Mouse (Mus musculus) Patski (cell line): ENCODE results near the gene Slc1a4. TPM values are rescaled to one million over a fixed set of nuclear protein-coding genes. Genes with fewer than 3 reads are reported as not detected.

Source experiments
- ATAC-seq: fragments of 100-300 bp; one replicate; pipeline ENCODE4 v1.8.0; 2021
- CTCF ChIA-PET: fragments of 350-600 bp; sonication (Branson Sonifier 250); formaldehyde crosslinking; loops from one replicate; lab custom pipeline; 2022; ENCODE audit warnings: inconsistent platforms; lab: Charles Lee
- POLR2A ChIA-PET: fragments of 350-600 bp; sonication (Branson Sonifier 250); formaldehyde crosslinking; loops from one replicate; lab custom pipeline; 2022; ENCODE audit warnings: antibody characterized with exemption, inconsistent platforms; lab: Charles Lee
- DNase-seq: peaks from one replicate; pipeline ENCODE4 v3.0.0-alpha.2; 2011; ENCODE audit warnings: low read depth, low spot score
- H3K27me3 ChIP-seq: fragments of 371-371 bp; one replicate; pipeline ENCODE4 v1.5.1; 2021
- CTCF ChIP-seq: fragments of 100-300 bp; IDR thresholded peaks from one replicate; pipeline ENCODE4 v1.5.1; 2021
- in situ Hi-C: fragments of 300-500 bp; cut with MboI; formaldehyde crosslinking; loops from 3 replicates; pipeline ENCODE4 v1.11.1; 2018; ENCODE audit warnings: low pct_unique_long_range_greater_than_20kb, mixed read lengths
- polyA plus RNA-seq: library from polyadenylated mRNA; unstranded; gene quantifications from one replicate; pipeline ENCODE4 v1.2.3, GENCODE M21; 2021

Slc1a4 gene
- polyA plus RNA-seq: 20.2 TPM

DNA sequence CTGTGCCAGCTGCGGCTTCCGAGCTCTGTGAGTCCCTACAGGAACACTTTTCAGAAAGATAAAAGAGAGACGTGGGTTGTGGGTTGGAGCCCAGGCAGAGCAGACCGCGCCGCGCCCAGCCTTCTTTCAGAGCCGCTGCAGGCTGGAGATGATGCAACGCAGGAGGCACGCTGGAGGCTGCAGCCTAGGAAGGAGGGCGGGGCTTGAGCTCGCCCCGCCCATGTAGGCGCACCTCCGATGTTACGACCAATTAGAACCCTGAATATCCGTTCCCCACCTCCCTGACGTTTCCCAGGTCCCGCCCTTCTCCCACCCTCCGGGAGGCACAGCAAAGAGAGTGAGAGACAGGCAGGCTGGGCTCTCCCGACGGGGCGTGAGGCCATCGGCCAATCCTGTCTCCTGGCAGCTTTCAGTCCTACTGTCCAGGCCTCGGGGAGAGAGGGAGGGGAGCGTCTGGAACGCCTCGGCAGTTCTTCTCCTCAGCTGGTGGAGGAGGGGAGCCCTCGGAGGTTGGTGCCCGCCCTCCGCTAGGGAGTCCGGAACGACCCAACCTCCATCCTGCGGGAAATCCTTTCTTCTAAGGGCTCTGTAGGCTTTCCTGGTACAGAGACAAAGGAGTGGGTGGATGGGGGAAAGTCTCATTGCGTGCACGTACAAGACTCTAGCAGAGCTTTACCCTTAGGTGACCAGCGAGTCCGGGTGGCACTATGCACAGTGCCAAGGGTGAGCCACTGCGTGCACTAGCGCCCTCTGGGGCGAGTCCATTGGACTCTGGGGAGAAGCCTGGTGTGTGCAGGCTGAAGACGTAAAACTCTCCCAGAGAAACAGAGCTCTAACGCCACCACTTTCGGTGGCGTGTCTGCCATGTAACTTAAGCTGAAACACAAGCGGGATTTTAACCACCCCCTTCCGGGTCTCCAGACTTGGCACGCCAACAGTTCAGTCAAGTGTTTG is at the start of gene Slc1a4:
Gene Slc1a4 (minus strand): TSS at position 153 of the 954 bp plus-strand sequence.
- no peaks in the 10 kb centered on the region for H3K27me3 ChIP-seq
- in situ Hi-C loops: no loop called here
- CTCF ChIA-PET: interaction anchor here (0.7 to 2.6 kb wide), 26 partner anchors 10 to 509 kb away, joined by 3 to 31 read pairs (median 6); partner anchors contain the start of gene Cep68
- peak; percentile 96 for ATAC-seq
- TF ChIP-seq CTCF: peak; percentile 95
- DNase-seq: peak; percentile 97
- POLR2A ChIA-PET: interaction anchor here (0.6 to 2.0 kb wide), 9 partner anchors 9 to 142 kb away, joined by 3 to 7 read pairs (median 4); no protein-coding TSS in a partner anchor

- TF ChIP-seq CTCF: no peak
- CTCF ChIA-PET: no interaction called here
- ATAC-seq (no peak), DNase-seq (no peak)
- in situ Hi-C loops: no loop called here
- POLR2A ChIA-PET: no interaction called here
- no peaks in the 10 kb centered on the region for H3K27me3 ChIP-seq
Observed at GRCm38 (mm10) chr11:20380106-20380505, 47.6 kb upstream of the Slc1a4 start.

DNA sequence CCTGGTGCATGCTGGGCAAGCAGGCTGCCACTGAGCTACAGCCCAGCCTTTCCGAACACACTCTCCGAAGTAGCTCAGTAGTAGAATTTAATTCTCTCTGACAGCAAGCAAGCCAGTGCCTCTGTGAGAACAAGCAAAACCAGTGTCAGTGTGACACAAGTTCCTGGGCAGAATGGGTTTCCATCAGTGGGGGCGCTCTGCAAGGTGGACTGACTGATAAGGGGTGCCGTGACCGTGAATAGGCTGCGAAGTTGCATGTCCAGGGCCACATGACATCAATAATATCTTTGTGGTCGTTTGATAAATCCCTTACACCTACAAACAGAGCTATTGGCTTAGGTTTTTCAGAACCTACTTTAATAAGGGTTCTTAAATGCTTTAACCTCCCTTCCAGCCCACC is 44.1 kb upstream of the Slc1a4 start:
- POLR2A ChIA-PET: no interaction called here
- H3K27me3 ChIP-seq: no peaks in the 10 kb centered on the region
- no peak for DNase-seq
- no peak for TF ChIP-seq CTCF
- CTCF ChIA-PET: interaction anchor here (0.8 to 1.2 kb wide), 2 partner anchors 9 to 49 kb away, joined by 3 to 5 read pairs; no protein-coding TSS in a partner anchor
- no peak for ATAC-seq
- in situ Hi-C loops: no loop called here

DNA sequence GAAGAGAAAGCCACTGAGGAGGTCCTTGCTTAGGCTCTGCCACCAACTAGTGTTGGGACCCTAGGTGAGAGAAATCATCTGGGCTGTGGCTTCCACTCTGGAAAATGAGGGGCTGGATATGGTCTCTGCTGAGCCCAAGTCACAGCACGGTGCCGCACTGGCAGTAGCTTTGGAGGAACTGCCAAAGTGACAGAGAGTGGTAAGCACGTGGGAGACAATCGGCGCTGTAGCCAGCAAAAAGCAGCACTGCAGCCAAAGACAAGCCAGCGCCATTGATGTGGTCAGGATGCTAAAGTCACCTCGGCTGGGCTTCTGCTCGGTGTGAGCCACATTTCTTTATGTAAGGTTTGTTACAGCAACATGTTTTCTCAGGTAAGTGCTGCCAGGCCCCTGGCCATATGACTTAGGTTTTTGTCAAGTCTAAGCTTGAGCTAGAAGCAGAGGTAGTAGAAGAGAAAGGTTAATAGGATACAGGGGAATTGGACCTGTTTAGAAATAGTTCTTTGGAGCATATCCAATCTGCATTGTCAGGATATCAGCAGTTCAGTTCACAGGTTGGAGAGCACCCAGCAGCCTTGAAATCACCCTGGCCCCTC is 40.2 kb upstream of the Slc1a4 start:
- CTCF ChIA-PET: interaction anchor here (1.1 kb wide), 1 partner anchor 26 kb away, joined by 3 read pairs; no protein-coding TSS in a partner anchor
- no peak for DNase-seq
- ATAC-seq: no peak
- no peak for TF ChIP-seq CTCF
- no peaks in the 10 kb centered on the region for H3K27me3 ChIP-seq
- in situ Hi-C loops: no loop called here
- POLR2A ChIA-PET: no interaction called here

GRCm38 (mm10) chr11:20370486-20370885 is 38.0 kb upstream of the Slc1a4 start:
- DNase-seq: no peak
- POLR2A ChIA-PET: no interaction called here
- no peak for ATAC-seq
- TF ChIP-seq CTCF: no peak
- in situ Hi-C loops: no loop called here
- no peaks in the 10 kb centered on the region for H3K27me3 ChIP-seq
- CTCF ChIA-PET: no interaction called here

- POLR2A ChIA-PET: no interaction called here
- ATAC-seq (no peak), DNase-seq (no peak)
- no peaks in the 10 kb centered on the region for H3K27me3 ChIP-seq
- no peak for TF ChIP-seq CTCF
- CTCF ChIA-PET: no interaction called here
- in situ Hi-C loops: no loop called here
Observed at GRCm38 (mm10) chr11:20366456-20366855, 33.9 kb upstream of the Slc1a4 start.

- ATAC-seq: no peak
- in situ Hi-C loops: no loop called here
- no peak for DNase-seq
- no peaks in the 10 kb centered on the region for H3K27me3 ChIP-seq
- CTCF ChIA-PET: interaction anchor here (0.8 kb wide), 1 partner anchor 82 kb away, joined by 3 read pairs; no protein-coding TSS in a partner anchor
- POLR2A ChIA-PET: no interaction called here
- no peak for TF ChIP-seq CTCF
Observed at GRCm38 (mm10) chr11:20361354-20361753, 28.8 kb upstream of the Slc1a4 start.

GRCm38 (mm10) chr11:20357684-20358447 is 25.4 kb upstream of the Slc1a4 start:
- in situ Hi-C loops: no loop called here
- peak; percentile 44 for ATAC-seq
- TF ChIP-seq CTCF: no peak
- no peaks in the 10 kb centered on the region for H3K27me3 ChIP-seq
- CTCF ChIA-PET: interaction anchor here (1.2 to 3.0 kb wide), 3 partner anchors 10 to 25 kb away, joined by 3 to 12 read pairs (median 7); partner anchors contain the start of gene Slc1a4
- POLR2A ChIA-PET: interaction anchor here (1.3 kb wide), 1 partner anchor 12 kb away, joined by 3 read pairs; no protein-coding TSS in a partner anchor
- DNase-seq: no peak

DNA sequence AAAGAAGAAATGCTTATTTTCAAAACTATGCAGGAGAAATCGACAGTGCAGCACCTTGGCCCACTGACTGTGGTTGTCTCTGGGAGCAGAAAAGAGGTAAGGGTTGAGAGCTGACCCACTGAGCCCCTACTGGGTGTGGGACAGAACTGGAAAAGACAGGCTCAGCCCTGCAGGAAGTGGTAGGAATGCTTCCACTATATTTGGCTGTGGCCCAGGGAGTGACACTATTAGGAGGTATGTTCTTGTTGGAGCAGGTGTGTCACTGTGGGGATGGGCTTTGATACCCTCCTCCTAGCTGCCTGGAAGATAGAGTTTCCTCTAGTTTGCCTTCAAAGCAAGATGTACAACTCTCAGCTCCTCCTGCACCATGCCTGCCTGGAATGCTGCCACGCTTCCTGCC is 16.0 kb upstream of the Slc1a4 start:
- ChIA-PET CTCF (interaction anchor here (1.9 kb wide), 1 partner anchor 14 kb away, joined by 4 read pairs; no protein-coding TSS in a partner anchor), POLR2A (no interaction called here)
- no peak for TF ChIP-seq CTCF
- H3K27me3 ChIP-seq: no peaks in the 10 kb centered on the region
- no peak for DNase-seq
- in situ Hi-C loops: no loop called here
- ATAC-seq: no peak

DNA sequence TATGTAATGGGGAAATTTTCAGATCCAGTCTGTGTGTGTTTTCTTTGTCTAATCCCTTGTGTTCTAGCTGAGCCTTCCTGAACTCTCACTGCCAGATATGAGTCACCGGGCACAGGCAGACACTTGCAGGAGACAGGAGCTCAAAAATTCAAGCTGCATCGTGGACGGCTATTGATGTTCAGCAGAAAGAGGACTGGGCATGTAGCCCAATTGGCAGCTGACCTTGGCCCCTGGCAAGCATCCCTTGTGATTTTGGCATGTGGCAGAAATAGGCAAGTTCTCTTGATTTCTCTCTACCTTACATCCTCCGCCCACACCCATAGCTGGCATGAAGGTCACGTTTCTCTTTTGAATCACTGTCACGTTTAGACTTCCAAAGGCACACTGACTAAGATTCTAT is 15.0 kb upstream of the Slc1a4 start:
- POLR2A ChIA-PET: no interaction called here
- peak; percentile 81 for DNase-seq

More for the DNA sequence above, 15.0 kb upstream of the Slc1a4 start:
- ATAC-seq: peak; percentile 97
- CTCF ChIA-PET: interaction anchor here (1.7 to 4.2 kb wide), 3 partner anchors 10 to 15 kb away, joined by 4 to 31 read pairs (median 7); partner anchors contain the start of gene Slc1a4
- no peaks in the 10 kb centered on the region for H3K27me3 ChIP-seq
- TF ChIP-seq CTCF: no peak
- in situ Hi-C loops: no loop called here
